Mouse (Mus musculus) testis, adult 2 months (tissue): ENCODE measurements around the gene Snapc5.

Experiments
- CTCF ChIP-seq: fragments of 200-500 bp; IDR thresholded peaks from 2 replicates; pipeline ENCODE4 v1.5.1; 2012; ENCODE audit warnings: low read depth, mild to moderate bottlenecking, inconsistent platforms, low read length, moderate library complexity; ENCODE audit not compliant: control insufficient read depth, insufficient read depth, insufficient replicate concordance
- POLR2A ChIP-seq: fragments of 200-500 bp; IDR thresholded peaks from 2 replicates; pipeline ENCODE4 v1.6.1; 2012; ENCODE audit warnings: low read depth, mild to moderate bottlenecking, inconsistent platforms, low read length, moderate library complexity; ENCODE audit not compliant: control insufficient read depth

DNA sequence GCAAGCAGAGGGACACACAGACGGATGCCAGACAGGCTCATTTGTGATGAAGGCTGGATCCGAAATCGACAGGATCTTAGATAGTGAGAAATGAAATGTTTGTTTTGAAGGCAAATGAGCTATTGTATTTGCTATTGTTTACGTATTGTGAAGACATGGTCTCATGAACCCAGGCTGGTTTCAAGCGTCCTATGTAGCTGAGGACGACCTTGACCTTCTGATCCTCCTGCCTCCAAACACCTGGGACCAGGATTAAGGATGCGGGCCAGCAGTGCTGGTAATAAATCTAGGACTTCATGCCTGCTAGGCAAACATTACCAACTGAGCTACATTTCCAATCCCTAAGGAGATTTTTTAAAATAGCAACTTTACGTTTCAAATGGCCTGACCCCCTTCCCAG, 18.4 kb downstream of the Snapc5 start:
- TF ChIP-seq CTCF (no peak), POLR2A (no peak)
